Mouse (Mus musculus) brain, embryonic 14.5 days (tissue): ENCODE data around the gene Pip5k1a.
"Not testable (repeated sequence)": the region's sequence is repeated elsewhere in the genome, so short reads cannot be mapped to it uniquely, and the experiment has no call there.

Source experiments
- CTCF ChIP-seq: fragments of 200-500 bp; IDR thresholded peaks from 2 replicates; pipeline ENCODE4 v1.5.1; 2012; ENCODE audit warnings: inconsistent platforms, mild to moderate bottlenecking, moderate library complexity, borderline replicate concordance; ENCODE audit not compliant: insufficient read depth, insufficient read length; ENCODE audit errors: extremely low read depth
- POLR2A ChIP-seq: fragments of 200-500 bp; IDR thresholded peaks from 2 replicates; pipeline ENCODE4 v1.6.1; 2012; ENCODE audit warnings: mild to moderate bottlenecking, inconsistent platforms, borderline replicate concordance; ENCODE audit not compliant: poor library complexity, insufficient read depth, insufficient read length, severe bottlenecking; ENCODE audit errors: extremely low read depth

DNA sequence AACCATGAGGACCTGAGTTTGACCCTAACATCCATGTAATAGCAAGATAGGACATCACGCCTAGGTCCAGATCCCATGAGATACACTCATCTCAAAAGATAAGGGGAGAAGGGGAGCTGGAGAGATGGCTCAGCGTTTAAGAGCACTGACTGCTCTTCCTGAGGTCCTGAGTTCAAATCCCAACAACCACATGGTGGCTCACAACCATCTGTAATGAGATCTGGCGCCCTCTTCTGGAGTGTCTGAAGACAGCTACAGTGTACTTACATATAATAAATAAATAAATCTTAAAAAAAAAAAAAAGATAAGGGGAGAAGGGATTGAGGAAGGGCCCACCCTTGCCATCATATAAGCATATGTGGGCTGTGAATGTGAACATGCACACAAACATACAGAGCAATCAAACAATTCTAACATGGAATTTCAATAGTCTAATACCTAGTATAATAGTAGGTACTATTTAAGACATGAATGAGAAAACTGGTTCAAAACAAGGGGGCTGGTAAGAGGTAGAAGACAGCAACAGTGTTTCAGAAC lies 77.4 kb downstream of the Pip5k1a start:
- TF ChIP-seq CTCF, POLR2A: not testable (repeated sequence)
